Mouse (Mus musculus) myocyte (in vitro differentiated cells): ENCODE results near the gene Clmn. TPM values are rescaled to one million over a fixed set of nuclear protein-coding genes. Genes with fewer than 3 reads are reported as not detected.

Source experiments
- H3K27me3 ChIP-seq: one replicate; pipeline ENCODE4 v1.6.1; 2011; ENCODE audit not compliant: control insufficient read depth, insufficient read depth, insufficient read length
- H3K36me3 ChIP-seq: one replicate; pipeline ENCODE4 v1.6.1; 2011; ENCODE audit not compliant: control insufficient read depth, insufficient read depth
- H3K4me2 ChIP-seq: one replicate; pipeline ENCODE4 v1.6.1; 2011; ENCODE audit warnings: low read depth, control low read depth
- H3K4me3 ChIP-seq: one replicate; pipeline ENCODE4 v1.5.1; 2011; ENCODE audit warnings: mild to moderate bottlenecking, control low read depth, moderate library complexity
- H3K79me2 ChIP-seq: one replicate; pipeline ENCODE4 v1.6.1; 2011; ENCODE audit not compliant: control insufficient read depth, insufficient read depth
- H3ac ChIP-seq: one replicate; pipeline ENCODE4 v1.6.1; 2011; ENCODE audit not compliant: control insufficient read depth, insufficient read length
- CEBPB ChIP-seq: IDR thresholded peaks from 2 replicates; pipeline ENCODE4 v1.6.1; 2011; ENCODE audit warnings: mild to moderate bottlenecking, moderate library complexity; ENCODE audit not compliant: poor library complexity, insufficient read depth, severe bottlenecking
- E2F4 ChIP-seq: IDR thresholded peaks from one replicate; pipeline ENCODE4 v1.6.1; 2011; ENCODE audit warnings: mild to moderate bottlenecking, control low read depth, moderate library complexity; ENCODE audit not compliant: insufficient read depth
- MAX ChIP-seq: IDR thresholded peaks from one replicate; pipeline ENCODE4 v1.6.1; 2011; ENCODE audit warnings: low read depth, mild to moderate bottlenecking, control low read depth
- MYOD1 ChIP-seq, 3 experiments: IDR thresholded peaks; one replicate each; pipeline ENCODE4 v1.6.1; 2011; ENCODE audit warnings: control low read depth in 2 of 3, low read depth in 2 of 3, mild to moderate bottlenecking in 2 of 3, moderate library complexity in 1 of 3; ENCODE audit not compliant: insufficient read length in 2 of 3, control insufficient read depth in 1 of 3
- MYOG ChIP-seq, 3 experiments: IDR thresholded peaks; one replicate each; pipeline ENCODE4 v1.6.1; 2011; ENCODE audit warnings: control low read depth in 2 of 3, low read depth in 2 of 3, mild to moderate bottlenecking in 2 of 3; ENCODE audit not compliant: insufficient read length in 2 of 3, control insufficient read depth in 1 of 3, insufficient read depth in 1 of 3
- POLR2A ChIP-seq: IDR thresholded peaks from one replicate; pipeline ENCODE4 v1.6.1; 2011; ENCODE audit warnings: low read depth, mild to moderate bottlenecking, control low read depth, moderate library complexity; ENCODE audit not compliant: insufficient read length
- POLR2AphosphoS2 ChIP-seq: IDR thresholded peaks from one replicate; pipeline ENCODE4 v1.6.1; 2011; ENCODE audit warnings: low read depth, control low read depth; ENCODE audit not compliant: insufficient read length
- REST ChIP-seq: IDR thresholded peaks from one replicate; pipeline ENCODE4 v1.6.1; 2011; ENCODE audit warnings: mild to moderate bottlenecking, control low read depth, moderate library complexity; ENCODE audit not compliant: insufficient read depth, insufficient read length
- SRF ChIP-seq: IDR thresholded peaks from one replicate; pipeline ENCODE4 v1.6.1; 2011; ENCODE audit warnings: low read depth; ENCODE audit not compliant: control insufficient read depth, insufficient read length
- TCF12 ChIP-seq: IDR thresholded peaks from one replicate; pipeline ENCODE4 v1.6.1; 2011; ENCODE audit warnings: mild to moderate bottlenecking, control low read depth; ENCODE audit not compliant: poor library complexity, insufficient read depth, severe bottlenecking
- TCF3 ChIP-seq: IDR thresholded peaks from one replicate; pipeline ENCODE4 v1.6.1; 2011; ENCODE audit warnings: low read depth, control low read depth; ENCODE audit not compliant: insufficient read length
- USF1 ChIP-seq: IDR thresholded peaks from one replicate; pipeline ENCODE4 v1.6.1; 2011; ENCODE audit warnings: low read depth, mild to moderate bottlenecking, control low read depth, moderate library complexity
- polyA plus RNA-seq: library from polyadenylated mRNA; unstranded; fragments of >200 nt; fragmentation: generic; extraction: Trizol; gene quantifications from one replicate; pipeline ENCODE4 v1.2.1, GENCODE M21; 2012; ENCODE audit warnings: missing spikeins

Gene Clmn
- polyA plus RNA-seq, 1 experiment, result 0.07 TPM

GRCm38 (mm10) chr12:104743687-104744086 is 121.2 kb downstream of the Clmn start:
- peaks cover 5% of the 10 kb centered on the region for H3K36me3 ChIP-seq
- no peak overlapping the region for H3K4me2 ChIP-seq
- TF ChIP-seq MYOG (IDR thresholded peaks at IDR 0.05; ENCODE audit: control insufficient read depth in 1 of 3, insufficient read depth in 1 of 3, insufficient read length in 2 of 3, low read depth in 2 of 3) (no peak), TCF12 (no peak), E2F4 (no peak), MAX (no peak), POLR2A (no peak), TCF3 (no peak), POLR2AphosphoS2 (no peak), USF1 (no peak), MYOD1 (IDR thresholded peaks at IDR 0.05; ENCODE audit: control insufficient read depth in 1 of 3, insufficient read length in 2 of 3, low read depth in 2 of 3) (no peak), REST (no peak), SRF (no peak), CEBPB (no peak)
- H3K4me3 ChIP-seq, result no peak overlapping the region
- no peaks in the 10 kb centered on the region for H3K27me3 ChIP-seq
- H3K79me2 ChIP-seq, result peaks cover 99% of the 10 kb centered on the region
- no peak overlapping the region for H3ac ChIP-seq

- Histone ChIP-seq H3ac (no peak overlapping the region), H3K79me2 (peaks cover 95% of the 10 kb centered on the region), H3K4me3 (no peak overlapping the region), H3K4me2 (no peak overlapping the region), H3K27me3 (no peaks in the 10 kb centered on the region), H3K36me3 (peaks cover 10% of the 10 kb centered on the region)
- no peak for TF ChIP-seq SRF
- TF ChIP-seq USF1, result no peak
- no peak for TF ChIP-seq REST
- TF ChIP-seq POLR2A, result no peak
- TF ChIP-seq POLR2AphosphoS2, result no peak
- no peak for TF ChIP-seq MYOD1 (IDR thresholded peaks at IDR 0.05; ENCODE audit: control insufficient read depth in 1 of 3, insufficient read length in 2 of 3, low read depth in 2 of 3)
- no peak for TF ChIP-seq TCF3
- TF ChIP-seq MAX, result no peak
- no peak for TF ChIP-seq CEBPB
- no peak for TF ChIP-seq TCF12
- no peak for TF ChIP-seq MYOG (IDR thresholded peaks at IDR 0.05; ENCODE audit: control insufficient read depth in 1 of 3, insufficient read depth in 1 of 3, insufficient read length in 2 of 3, low read depth in 2 of 3)
- no peak for TF ChIP-seq E2F4
Measured at GRCm38 (mm10) chr12:104742247-104742646, 122.6 kb downstream of the Clmn start.

- no peak overlapping the region for H3ac ChIP-seq
- H3K36me3 ChIP-seq, result peaks cover 10% of the 10 kb centered on the region
- H3K79me2 ChIP-seq, result peaks cover 89% of the 10 kb centered on the region
- H3K27me3 ChIP-seq, result no peaks in the 10 kb centered on the region
- no peak overlapping the region for H3K4me2 ChIP-seq
- TF ChIP-seq E2F4 (no peak), CEBPB (no peak), MYOD1 (IDR thresholded peaks at IDR 0.05; ENCODE audit: control insufficient read depth in 1 of 3, insufficient read length in 2 of 3, low read depth in 2 of 3) (no peak), SRF (no peak)
- H3K4me3 ChIP-seq, result no peak overlapping the region
Measured at GRCm38 (mm10) chr12:104740841-104741787, 123.8 kb downstream of the Clmn start.

GRCm38 (mm10) chr12:104738931-104739330 is 125.9 kb downstream of the Clmn start:
- no peak overlapping the region for H3K4me2 ChIP-seq
- H3K27me3 ChIP-seq, result no peaks in the 10 kb centered on the region
- H3K4me3 ChIP-seq, result no peak overlapping the region
- H3ac ChIP-seq, result no peak overlapping the region
- H3K36me3 ChIP-seq, result peaks cover 16% of the 10 kb centered on the region
- TF ChIP-seq TCF12 (no peak), CEBPB (no peak), REST (no peak), MYOD1 (IDR thresholded peaks at IDR 0.05; ENCODE audit: control insufficient read depth in 1 of 3, insufficient read length in 2 of 3, low read depth in 2 of 3) (no peak), MAX (no peak), USF1 (no peak)
- peaks cover 87% of the 10 kb centered on the region for H3K79me2 ChIP-seq

- no peak for TF ChIP-seq TCF12
- no peak for TF ChIP-seq USF1
- no peak for TF ChIP-seq E2F4
- TF ChIP-seq CEBPB, result no peak
- Histone ChIP-seq H3K79me2 (peaks cover 86% of the 10 kb centered on the region), H3ac (no peak overlapping the region), H3K4me3 (no peak overlapping the region), H3K27me3 (no peaks in the 10 kb centered on the region), H3K4me2 (no peak overlapping the region), H3K36me3 (peaks cover 16% of the 10 kb centered on the region)
Measured at GRCm38 (mm10) chr12:104738446-104738845, 126.4 kb downstream of the Clmn start.
